Mouse (Mus musculus) ES-E14 (cell line): ENCODE measurements around the gene Ak5.

Source experiments
- CHD2 ChIP-seq: IDR thresholded peaks from 2 replicates; pipeline ENCODE4 v1.6.1; 2014; ENCODE audit warnings: mild to moderate bottlenecking, low read depth, low read length, inconsistent platforms
- HCFC1 ChIP-seq: IDR thresholded peaks from 2 replicates; pipeline ENCODE4 v1.6.1; 2012; ENCODE audit warnings: low read length, inconsistent platforms, borderline replicate concordance; ENCODE audit not compliant: insufficient read depth
- MAFK ChIP-seq: IDR thresholded peaks from 2 replicates; pipeline ENCODE4 v1.6.1; 2014; ENCODE audit warnings: mild to moderate bottlenecking, low read depth, low read length, inconsistent platforms; ENCODE audit not compliant: insufficient read depth
- ZC3H11A ChIP-seq: IDR thresholded peaks from 2 replicates; pipeline ENCODE4 v1.6.1; 2012; ENCODE audit warnings: low read depth, mild to moderate bottlenecking, inconsistent platforms, low read length, borderline replicate concordance

GRCm38 (mm10) chr3:152529058-152529972 lies 138.8 kb downstream of the Ak5 start:
- TF ChIP-seq HCFC1 (no peak), CHD2 (no peak), MAFK (no peak), ZC3H11A (no peak)
